Mouse (Mus musculus) megakaryocyte progenitor cell, adult 5-6 weeks (primary cell): ENCODE results near the gene Sbno1. TPM values are rescaled to one million over a fixed set of nuclear protein-coding genes. Genes with fewer than 3 reads are reported as not detected.
"Not testable (repeated sequence)": the region's sequence is repeated elsewhere in the genome, so short reads cannot be mapped to it uniquely, and the experiment has no call there.

Experiments used
- ATAC-seq: replicated peaks from 2 replicates; pipeline ENCODE4 v1.8.0; 2016; ENCODE audit warnings: mild to moderate bottlenecking, moderate TSS enrichment, inconsistent platforms; ENCODE audit not compliant: poor library complexity
- total RNA-seq, 2 experiments: library from RNA; stranded (forward) in 1 of 2; stranded (reverse) in 1 of 2; fragments of 157-497, 149-512 nt in 1 of 2; fragments of 200-1000 nt in 1 of 2; gene quantifications; 2 replicates each; pipeline versions ENCODE4 v1.2.3 to v1.2.4; 2015 to 2017

Gene Sbno1
- total RNA-seq, 2 experiments from 2014 or later = 94.8 to 162 TPM

GRCm38 (mm10) chr5:124377149-124377548 lies 48.7 kb downstream of the Sbno1 start:
- 0 out of 2 replicates have a peak, but pooled peaks have one; percentile 23 for ATAC-seq

GRCm38 (mm10) chr5:124376401-124376800 lies 49.4 kb downstream of the Sbno1 start:
- ATAC-seq = no peak

- no peak for ATAC-seq
Observed at GRCm38 (mm10) chr5:124374298-124374697, 51.5 kb downstream of the Sbno1 start.

GRCm38 (mm10) chr5:124366721-124367120 lies 59.1 kb downstream of the Sbno1 start:
- no peak for ATAC-seq

- no peak for ATAC-seq
Observed at GRCm38 (mm10) chr5:124365754-124366153, 60.0 kb downstream of the Sbno1 start.

- no peak for ATAC-seq
Observed at GRCm38 (mm10) chr5:124364173-124364918, 61.5 kb downstream of the Sbno1 start.

GRCm38 (mm10) chr5:124362982-124363381 lies 62.8 kb downstream of the Sbno1 start, which contains the start of gene Cdk2ap1:
Gene Cdk2ap1 (minus strand): TSS chr5:124363082.
- not testable (repeated sequence) for ATAC-seq

GRCm38 (mm10) chr5:124359641-124360040 lies 66.2 kb downstream of the Sbno1 start:
- ATAC-seq = peak; percentile 83

- no peak for ATAC-seq
Observed at GRCm38 (mm10) chr5:124356695-124357094, 69.1 kb downstream of the Sbno1 start.

GRCm38 (mm10) chr5:124355425-124355959 lies 70.3 kb downstream of the Sbno1 start:
- no peak for ATAC-seq

- ATAC-seq = peak; percentile 21
Observed at GRCm38 (mm10) chr5:124354574-124355424, 71.0 kb downstream of the Sbno1 start.

GRCm38 (mm10) chr5:124353726-124354547 lies 71.9 kb downstream of the Sbno1 start:
- peak; percentile 37 for ATAC-seq

- ATAC-seq = no peak
Observed at GRCm38 (mm10) chr5:124353011-124353725, 72.6 kb downstream of the Sbno1 start.

- ATAC-seq = peak; percentile 63
Observed at GRCm38 (mm10) chr5:124352141-124352920, 73.5 kb downstream of the Sbno1 start.

GRCm38 (mm10) chr5:124351604-124352003 lies 74.2 kb downstream of the Sbno1 start:
- ATAC-seq = no peak

- peak; percentile 47 for ATAC-seq
Observed at GRCm38 (mm10) chr5:124351111-124351560, 74.7 kb downstream of the Sbno1 start.

- ATAC-seq = no peak
Observed at GRCm38 (mm10) chr5:124350350-124350749, 75.5 kb downstream of the Sbno1 start.

- ATAC-seq = no peak
Observed at GRCm38 (mm10) chr5:124349196-124349595, 76.6 kb downstream of the Sbno1 start.

GRCm38 (mm10) chr5:124342897-124343296 lies 82.9 kb downstream of the Sbno1 start:
- no peak for ATAC-seq
